Mouse (Mus musculus) embryo, embryonic 11 days (tissue): Measurements from ENCODE around the gene Exosc5.

Experiments
- DNase-seq: peaks from one replicate; pipeline ENCODE4 v3.0.0-alpha.2; 2015

The Exosc5 gene

GRCm38 (mm10) chr7:25680514-25681258 lies 21.7 kb downstream of the Exosc5 start, which contains the start of gene B9d2:
TSS of gene B9d2 (plus strand) at chr7:25680780.
- peak; percentile 97 for DNase-seq

GRCm38 (mm10) chr7:25681341-25682231 lies 22.6 kb downstream of the Exosc5 start:
- DNase-seq: no peak

GRCm38 (mm10) chr7:25683474-25684180 lies 24.7 kb downstream of the Exosc5 start:
- no peak for DNase-seq

DNA sequence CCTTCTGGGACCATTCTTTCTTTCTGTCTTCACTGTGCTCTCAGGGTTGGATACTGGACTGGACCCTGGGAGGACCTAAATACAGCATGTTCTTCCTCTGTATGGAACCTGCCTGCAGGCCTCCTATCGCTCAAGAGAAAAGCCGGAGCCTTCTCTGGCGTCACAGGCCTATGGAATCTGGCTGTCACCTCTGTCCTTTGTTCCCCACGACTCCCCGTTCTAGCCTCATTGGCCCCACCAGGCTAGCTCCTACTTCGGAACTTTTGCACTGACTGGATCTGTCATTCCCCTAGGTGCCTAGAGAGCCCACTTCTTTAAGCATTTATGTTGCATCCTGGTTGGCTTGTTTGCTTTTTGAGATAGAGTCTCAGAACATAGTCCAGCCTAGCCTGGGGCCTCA lies 25.7 kb downstream of the Exosc5 start:
- no peak for DNase-seq

- no peak for DNase-seq
Observed at GRCm38 (mm10) chr7:25685926-25686470, 27.0 kb downstream of the Exosc5 start.

DNA sequence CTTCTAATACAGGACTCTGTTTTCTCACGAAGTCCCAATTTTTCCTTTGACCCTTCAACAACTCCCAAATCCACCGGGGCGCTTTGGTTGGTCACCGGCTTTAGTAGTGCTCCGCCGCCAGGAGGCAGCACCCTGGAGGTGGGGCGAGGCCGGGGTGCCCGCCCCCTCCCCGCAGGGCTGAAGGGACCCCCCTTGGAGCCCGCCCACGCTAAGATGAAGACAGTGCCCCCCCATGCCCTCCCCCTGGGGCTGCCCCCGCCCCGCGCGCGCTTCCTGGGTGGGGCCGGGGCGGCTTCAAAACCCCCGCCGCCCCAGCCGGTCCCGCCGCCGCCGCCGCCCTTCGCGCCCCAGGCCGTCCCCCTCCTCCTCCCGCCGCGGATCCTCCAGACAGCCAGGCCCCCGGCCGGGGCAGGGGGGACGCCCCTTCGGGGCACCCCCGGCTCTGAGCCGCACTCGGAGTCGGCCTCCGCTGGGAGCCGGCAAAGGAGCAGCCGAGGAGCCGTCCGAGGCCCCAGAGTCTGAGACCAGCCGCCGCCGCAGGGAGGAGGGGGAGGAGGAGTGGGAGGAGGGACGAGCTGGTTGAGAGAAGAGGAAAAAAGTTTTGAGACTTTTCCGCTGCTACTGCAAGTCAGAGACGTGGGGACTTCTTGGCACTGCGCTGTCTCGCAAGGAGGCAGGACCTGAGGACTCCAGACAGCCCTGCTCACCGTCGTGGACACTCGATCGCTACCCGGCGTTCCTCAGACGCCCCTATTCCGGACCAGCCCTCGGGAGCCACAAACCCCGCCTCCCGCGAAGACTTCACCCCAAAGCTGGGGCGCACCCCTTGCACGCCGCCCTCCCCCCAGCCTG lies 27.9 kb downstream of the Exosc5 start, which contains the start of gene Tgfb1:
Gene Tgfb1, plus strand, starts transcription at position 323 of the 852 bp plus-strand sequence.
- DNase-seq: peak; percentile 76

- DNase-seq: peak; percentile 49
Observed at GRCm38 (mm10) chr7:25687811-25688401, 28.9 kb downstream of the Exosc5 start.

GRCm38 (mm10) chr7:25688810-25689586 lies 30.0 kb downstream of the Exosc5 start:
- peak; percentile 78 for DNase-seq

GRCm38 (mm10) chr7:25689603-25690021 lies 30.6 kb downstream of the Exosc5 start:
- no peak for DNase-seq

GRCm38 (mm10) chr7:25690051-25690450 lies 31.1 kb downstream of the Exosc5 start:
- no peak for DNase-seq

GRCm38 (mm10) chr7:25694104-25694503 lies 35.1 kb downstream of the Exosc5 start:
- no peak for DNase-seq

DNA sequence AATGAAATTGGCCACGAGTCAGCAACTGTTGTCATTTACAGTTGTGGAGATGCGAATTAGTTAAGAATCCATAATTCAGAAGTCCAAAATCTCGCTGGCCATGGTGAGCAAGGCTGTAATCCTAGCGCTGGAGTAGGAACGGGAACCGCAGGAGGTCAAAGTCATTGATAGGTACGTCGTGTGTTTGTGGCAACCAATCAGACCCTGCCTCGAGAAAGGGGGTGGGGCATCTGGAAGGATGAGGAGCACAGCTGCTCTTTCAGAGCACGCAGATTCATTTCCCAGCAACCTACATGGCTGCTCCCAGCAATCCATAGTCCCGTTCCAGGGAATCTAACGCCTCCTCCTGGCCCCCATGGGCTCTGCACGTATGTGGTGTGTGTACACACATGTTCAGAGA lies 40.9 kb downstream of the Exosc5 start:
- no peak for DNase-seq

GRCm38 (mm10) chr7:25700732-25701131 lies 41.8 kb downstream of the Exosc5 start:
- no peak for DNase-seq

- no peak for DNase-seq
Observed at GRCm38 (mm10) chr7:25702350-25702749, 43.4 kb downstream of the Exosc5 start.

GRCm38 (mm10) chr7:25703793-25704494 lies 45.0 kb downstream of the Exosc5 start:
- no peak for DNase-seq

DNA sequence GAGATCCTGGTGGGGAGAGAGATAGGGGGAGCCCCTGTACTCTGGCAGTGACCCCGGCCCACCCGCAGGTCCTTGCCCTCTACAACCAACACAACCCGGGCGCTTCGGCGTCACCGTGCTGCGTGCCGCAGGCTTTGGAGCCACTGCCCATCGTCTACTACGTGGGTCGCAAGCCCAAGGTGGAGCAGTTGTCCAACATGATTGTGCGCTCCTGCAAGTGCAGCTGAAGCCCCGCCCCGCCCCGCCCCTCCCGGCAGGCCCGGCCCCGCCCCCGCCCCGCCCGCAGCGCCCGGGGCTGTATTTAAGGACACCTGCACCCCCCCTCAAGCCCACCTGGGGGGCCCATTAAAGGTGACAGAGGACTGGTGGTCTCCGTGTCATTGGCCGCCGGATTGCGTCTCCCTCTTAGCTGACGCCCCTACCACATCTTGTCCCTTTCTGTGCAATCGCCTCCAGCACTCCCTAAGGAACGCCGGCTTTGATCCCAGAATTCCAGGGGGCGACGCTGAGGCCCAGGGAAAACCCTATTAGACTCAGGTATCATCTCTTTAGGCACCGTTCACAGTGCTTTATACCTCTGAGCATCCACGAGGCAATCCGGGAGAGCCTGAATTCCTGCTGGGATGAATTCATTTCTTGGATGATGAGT lies 45.9 kb downstream of the Exosc5 start:
- DNase-seq: peak; percentile 39

GRCm38 (mm10) chr7:25705801-25706251 lies 46.9 kb downstream of the Exosc5 start:
- DNase-seq: no peak

DNA sequence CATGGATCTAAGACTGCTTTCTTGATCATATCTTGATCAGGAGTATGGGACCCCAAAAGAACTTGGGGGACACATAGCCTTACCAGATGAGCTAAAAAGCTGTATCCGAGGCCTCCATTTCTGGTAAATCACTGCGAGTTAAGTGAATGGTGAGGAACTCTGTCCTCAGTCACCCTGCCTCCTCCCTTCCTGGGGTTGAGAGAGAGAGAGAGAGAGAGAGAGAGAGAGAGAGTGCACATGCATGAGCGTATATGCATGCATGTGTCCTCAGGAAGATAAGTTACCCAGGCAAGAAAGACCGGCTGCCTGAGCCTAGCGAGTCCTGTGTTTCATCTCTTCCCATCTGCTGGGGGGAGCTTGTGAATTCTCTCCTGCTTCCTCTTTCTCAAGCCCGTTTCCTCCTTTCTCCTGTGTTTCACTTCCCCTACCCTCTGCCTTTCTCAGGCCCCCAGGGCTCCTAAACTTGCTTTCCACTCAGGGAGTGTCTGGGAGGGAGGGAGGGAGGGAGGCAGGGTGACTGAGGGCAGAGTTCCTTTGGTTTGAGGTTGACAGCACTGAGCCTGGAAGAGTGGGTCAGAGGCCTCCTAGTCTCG lies 47.7 kb downstream of the Exosc5 start:
- DNase-seq: no peak
